Mouse (Mus musculus): ENCODE data around the gene Best2. TPM values are rescaled to one million over a fixed set of nuclear protein-coding genes. Genes with fewer than 3 reads are reported as not detected.

Best2 gene
- polyA plus RNA-seq, 1 experiment from 2014 or later: not detected

DNA sequence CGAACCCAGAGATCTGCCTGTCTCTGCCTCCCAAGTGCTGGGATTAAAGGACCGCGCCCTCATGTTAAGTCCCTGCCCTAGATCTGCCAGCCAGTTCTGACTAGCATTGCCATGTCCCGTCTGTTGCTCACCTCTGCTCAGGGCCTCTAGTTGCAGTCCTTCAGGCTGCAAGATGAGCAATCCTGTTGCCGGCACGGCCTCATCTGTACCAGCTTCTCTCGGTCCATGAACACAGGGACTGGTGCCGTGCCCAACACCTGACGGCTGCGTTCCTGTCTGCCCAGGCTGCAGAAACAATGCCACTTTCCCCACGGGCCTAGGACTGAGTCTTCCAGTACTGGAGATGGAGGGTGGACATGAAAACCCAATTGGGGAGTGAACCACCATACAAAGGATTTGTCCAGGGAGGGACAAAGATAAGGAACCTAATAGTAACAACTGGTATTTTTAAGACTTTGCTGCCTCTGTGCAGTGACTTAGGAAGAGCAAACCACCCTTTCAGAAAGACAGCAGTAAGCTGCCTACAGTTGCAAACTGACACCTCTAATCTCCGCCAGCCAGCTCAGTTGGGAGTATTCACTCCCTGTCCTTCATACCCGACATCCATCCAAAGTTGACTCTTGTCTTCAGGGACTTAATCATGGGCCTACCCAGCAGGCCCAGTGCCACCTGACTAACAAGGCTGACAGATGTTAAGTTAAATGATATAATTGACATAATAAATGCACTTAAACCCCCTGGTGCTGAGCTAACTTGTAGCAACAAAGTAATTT is 46.6 kb downstream of the Best2 start:
- H3K9me3 ChIP-seq: no peaks in the 10 kb centered on the region
- H3K4me3 ChIP-seq: peak overlapping the region; percentile 89; the same call in 1 of the 2 replicates
- H3K27ac ChIP-seq: no peak overlapping the region; the same call in 1 of the 2 replicates
- H3K36me3 ChIP-seq: peaks cover 33% of the 10 kb centered on the region
- H3K27me3 ChIP-seq (ENCODE audit: insufficient read depth, poor library complexity, severe bottlenecking): no peaks in the 10 kb centered on the region
- WGBS: 89% methylated on average over 13 of the region's 13 CpGs
- peaks cover 55% of the 10 kb centered on the region for H3K4me1 ChIP-seq (replicated peaks)
- DNase-seq (ENCODE audit: low spot score): no peak

DNA sequence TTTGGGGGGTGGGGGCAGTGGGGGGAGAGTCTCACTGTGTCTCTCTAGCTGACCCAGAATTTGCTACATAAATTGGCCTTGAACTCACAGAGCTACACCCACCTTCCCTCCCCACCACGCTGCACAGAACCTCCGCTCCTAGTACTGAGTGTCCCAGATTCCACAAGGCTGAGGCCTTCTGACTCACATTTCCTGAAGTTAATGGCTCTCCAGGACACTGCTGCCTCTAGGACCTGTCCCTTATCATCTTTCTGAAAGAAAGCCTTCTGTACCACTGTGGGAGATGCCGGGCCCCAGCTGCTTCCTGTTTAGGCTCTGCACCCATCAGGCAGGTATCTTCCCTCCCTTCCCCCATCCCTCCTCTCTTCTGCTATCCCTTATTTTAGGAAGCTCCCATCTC is 47.7 kb downstream of the Best2 start:
- Histone ChIP-seq H3K36me3 (peaks cover 33% of the 10 kb centered on the region), H3K4me1 (replicated peaks) (peaks cover 55% of the 10 kb centered on the region), H3K27ac (0 out of 2 replicates have a peak overlapping the region, but pooled peaks have one; percentile 89), H3K9me3 (no peaks in the 10 kb centered on the region), H3K4me3 (peak overlapping the region; percentile 80; the same call in 1 of the 2 replicates), H3K27me3 (ENCODE audit: insufficient read depth, poor library complexity, severe bottlenecking) (no peaks in the 10 kb centered on the region)
- WGBS: 52% methylated on average over 3 of the region's 3 CpGs
- DNase-seq (ENCODE audit: low spot score): no peak

DNA sequence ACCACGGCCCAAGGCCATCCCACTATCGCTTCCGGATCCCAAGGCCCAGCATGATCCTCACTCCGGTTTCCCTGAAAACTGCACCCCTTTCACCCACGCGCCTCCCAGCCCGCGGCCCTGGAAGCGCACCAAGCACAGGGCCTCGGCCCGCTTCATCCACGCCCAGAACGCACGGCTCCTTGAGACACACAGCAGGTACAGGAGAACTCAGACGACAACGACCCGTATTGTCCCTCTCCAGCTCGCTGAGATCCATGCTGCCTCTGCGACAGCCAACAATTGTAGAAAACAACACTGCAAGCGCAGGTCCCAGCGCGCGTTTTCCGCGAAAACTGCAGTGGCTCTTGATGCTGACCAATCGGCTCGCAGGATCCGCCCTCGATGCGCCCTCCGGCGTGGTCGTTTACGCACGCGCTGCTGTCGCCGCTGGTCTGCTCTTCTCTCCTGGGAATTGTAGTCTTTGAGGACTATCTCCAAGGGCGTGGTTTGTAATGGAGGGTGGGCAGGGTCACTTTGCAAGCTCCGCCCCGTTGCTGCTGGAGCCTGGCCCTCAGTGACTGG is 48.5 kb downstream of the Best2 start:
- Histone ChIP-seq H3K4me1 (replicated peaks) (peaks cover 47% of the 10 kb centered on the region), H3K36me3 (peaks cover 33% of the 10 kb centered on the region), H3K9me3 (no peaks in the 10 kb centered on the region), H3K27ac (peak overlapping the region; percentile 89), H3K4me3 (peak overlapping the region; percentile 80), H3K27me3 (ENCODE audit: insufficient read depth, poor library complexity, severe bottlenecking) (no peaks in the 10 kb centered on the region)
- WGBS: under 1% methylated on average over 41 of the region's 41 CpGs
- DNase-seq (ENCODE audit: low spot score): peak; percentile 95

DNA sequence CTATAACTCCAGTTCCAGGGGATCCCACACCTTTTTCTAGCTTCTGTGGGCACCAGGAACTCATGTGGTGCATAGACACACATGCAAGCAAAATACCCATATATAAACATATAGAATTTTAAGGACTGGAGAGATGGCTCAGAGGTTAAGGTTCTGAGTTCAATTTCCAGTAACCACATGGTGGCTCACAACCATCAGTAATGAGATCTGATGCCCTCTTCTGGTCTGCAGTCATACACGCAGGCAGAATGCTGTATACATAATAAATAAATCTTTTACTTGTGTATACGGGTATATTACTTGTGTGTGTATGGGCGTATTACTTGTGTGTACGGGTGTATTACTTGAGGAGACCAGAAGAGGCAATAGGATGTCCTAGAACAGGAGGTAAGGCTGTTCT is 50.4 kb downstream of the Best2 start:
- no peaks in the 10 kb centered on the region for H3K27me3 ChIP-seq (ENCODE audit: insufficient read depth, poor library complexity, severe bottlenecking)
- H3K36me3 ChIP-seq: peaks cover 46% of the 10 kb centered on the region
- no peak overlapping the region for H3K27ac ChIP-seq
- WGBS: 88% methylated on average over 4 of the region's 4 CpGs
- no peaks in the 10 kb centered on the region for H3K9me3 ChIP-seq
- peak overlapping the region; percentile 0; the same call in 1 of the 2 replicates for H3K4me3 ChIP-seq
- H3K4me1 ChIP-seq (replicated peaks): peaks cover 36% of the 10 kb centered on the region
- no peak for DNase-seq (ENCODE audit: low spot score)

DNA sequence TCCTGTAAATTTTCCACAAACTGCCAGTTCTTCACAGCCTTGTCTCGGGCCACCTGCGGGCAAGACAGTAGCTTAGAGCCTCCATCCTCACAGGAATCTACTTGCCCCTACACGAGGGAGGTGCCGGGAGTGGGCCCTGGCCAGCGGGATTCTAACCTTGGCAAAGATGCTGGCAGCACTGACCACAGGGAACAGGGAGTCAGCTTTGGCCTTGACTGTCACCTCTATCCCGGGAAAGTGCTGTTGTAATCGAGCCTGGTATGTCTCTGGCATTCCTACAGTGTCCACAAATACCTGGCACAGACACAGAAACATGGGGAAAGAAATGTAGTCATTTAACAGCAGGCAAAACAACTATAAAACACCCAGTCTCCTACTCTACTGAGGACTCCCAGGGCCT is 54.5 kb downstream of the Best2 start:
- no peak for DNase-seq (ENCODE audit: low spot score)
- WGBS: 89% methylated on average over 7 of the region's 7 CpGs
- Histone ChIP-seq H3K4me3 (no peak overlapping the region), H3K9me3 (no peaks in the 10 kb centered on the region), H3K36me3 (peaks cover 78% of the 10 kb centered on the region), H3K4me1 (replicated peaks) (peaks cover 1% of the 10 kb centered on the region), H3K27ac (no peak overlapping the region), H3K27me3 (ENCODE audit: insufficient read depth, poor library complexity, severe bottlenecking) (no peaks in the 10 kb centered on the region)

Other genes with a start within 250 kb of the Best2 start
- gene Nfix, start 214.2 kb downstream of the Best2 start, polyA plus RNA-seq (2016; fragmentation: Nextera tagmentation; extraction: Ambion mirVana): 0.07 and 0.29 TPM in 2 replicates
- gene Dand5, start 191.7 kb downstream of the Best2 start, polyA plus RNA-seq (2016; fragmentation: Nextera tagmentation; extraction: Ambion mirVana): 3.8 and 5.5 TPM in 2 replicates
- 43.7 and 45.8 TPM in 2 replicates for gene Gadd45gip1, start 183.0 kb downstream of the Best2 start, polyA plus RNA-seq (2016; fragmentation: Nextera tagmentation; extraction: Ambion mirVana)
- 115 TPM in 2 replicates for gene Rad23a, start 173.9 kb downstream of the Best2 start, polyA plus RNA-seq (2016; fragmentation: Nextera tagmentation; extraction: Ambion mirVana)
- 783 and 812 TPM in 2 replicates for gene Calr, start 167.6 kb downstream of the Best2 start, polyA plus RNA-seq (2016; fragmentation: Nextera tagmentation; extraction: Ambion mirVana)
- 129 and 134 TPM in 2 replicates for gene Farsa, start 157.5 kb downstream of the Best2 start, polyA plus RNA-seq (2016; fragmentation: Nextera tagmentation; extraction: Ambion mirVana)
- 61.5 and 67.1 TPM in 2 replicates for gene Syce2, start 142.4 kb downstream of the Best2 start, polyA plus RNA-seq (2016; fragmentation: Nextera tagmentation; extraction: Ambion mirVana)
- gene Gcdh, start 120.6 kb downstream of the Best2 start, polyA plus RNA-seq (2016; fragmentation: Nextera tagmentation; extraction: Ambion mirVana): 35.5 and 43.4 TPM in 2 replicates
- 18.2 and 21.5 TPM in 2 replicates for gene Klf1, start 112.6 kb downstream of the Best2 start, polyA plus RNA-seq (2016; fragmentation: Nextera tagmentation; extraction: Ambion mirVana)
- gene Dnase2a, start 106.0 kb downstream of the Best2 start, polyA plus RNA-seq (2016; fragmentation: Nextera tagmentation; extraction: Ambion mirVana): 5.8 and 6.6 TPM in 2 replicates
- gene Mast1, start 77.2 kb downstream of the Best2 start, polyA plus RNA-seq (2016; fragmentation: Nextera tagmentation; extraction: Ambion mirVana): 5.0 and 12.7 TPM in 2 replicates
- 0.55 and 0.88 TPM in 2 replicates for gene Rtbdn, start 67.5 kb downstream of the Best2 start, polyA plus RNA-seq (2016; fragmentation: Nextera tagmentation; extraction: Ambion mirVana)
- not detected in 2 replicates for gene Gm49661, start 45.1 kb downstream of the Best2 start, polyA plus RNA-seq (2016; fragmentation: Nextera tagmentation; extraction: Ambion mirVana)
- 1,241 and 1,456 TPM in 2 replicates for gene Prdx2, start 44.9 kb downstream of the Best2 start, polyA plus RNA-seq (2016; fragmentation: Nextera tagmentation; extraction: Ambion mirVana)
- gene Rnaseh2a, start 44.8 kb downstream of the Best2 start, polyA plus RNA-seq (2016; fragmentation: Nextera tagmentation; extraction: Ambion mirVana): 137 and 146 TPM in 2 replicates
- gene Junb, start 35.8 kb downstream of the Best2 start, polyA plus RNA-seq (2016; fragmentation: Nextera tagmentation; extraction: Ambion mirVana): 6.5 and 8.7 TPM in 2 replicates
- 14.5 and 16.8 TPM in 2 replicates for gene Hook2, start 23.9 kb downstream of the Best2 start, polyA plus RNA-seq (2016; fragmentation: Nextera tagmentation; extraction: Ambion mirVana)
- 162 and 176 TPM in 2 replicates for gene Asna1, start 10.8 kb upstream of the Best2 start, polyA plus RNA-seq (2016; fragmentation: Nextera tagmentation; extraction: Ambion mirVana)
- gene Trir, start 12.3 kb upstream of the Best2 start, polyA plus RNA-seq (2016; fragmentation: Nextera tagmentation; extraction: Ambion mirVana): 149 and 164 TPM in 2 replicates
- 27.4 and 28.4 TPM in 2 replicates for gene Tnpo2, start 22.4 kb upstream of the Best2 start, polyA plus RNA-seq (2016; fragmentation: Nextera tagmentation; extraction: Ambion mirVana)
- gene Fbxw9, start 45.5 kb upstream of the Best2 start, polyA plus RNA-seq (2016; fragmentation: Nextera tagmentation; extraction: Ambion mirVana): 28.0 and 33.4 TPM in 2 replicates
- gene Gm5741, start 53.5 kb upstream of the Best2 start, polyA plus RNA-seq (2016; fragmentation: Nextera tagmentation; extraction: Ambion mirVana): 0.86 and 1.0 TPM in 2 replicates
- gene Dhps, start 57.2 kb upstream of the Best2 start, polyA plus RNA-seq (2016; fragmentation: Nextera tagmentation; extraction: Ambion mirVana): 73.7 and 75.2 TPM in 2 replicates
- gene Wdr83os, start 66.2 kb upstream of the Best2 start, polyA plus RNA-seq (2016; fragmentation: Nextera tagmentation; extraction: Ambion mirVana): 134 and 136 TPM in 2 replicates
- gene Wdr83, start 66.8 kb upstream of the Best2 start, polyA plus RNA-seq (2016; fragmentation: Nextera tagmentation; extraction: Ambion mirVana): 63.4 TPM in 2 replicates
- 19.8 and 23.1 TPM in 2 replicates for gene Man2b1, start 68.7 kb upstream of the Best2 start, polyA plus RNA-seq (2016; fragmentation: Nextera tagmentation; extraction: Ambion mirVana)
- gene Zfp791, start 108.6 kb upstream of the Best2 start, polyA plus RNA-seq (2016; fragmentation: Nextera tagmentation; extraction: Ambion mirVana): 0.81 and 1.7 TPM in 2 replicates
- gene Cks1brt, start 137.4 kb upstream of the Best2 start, polyA plus RNA-seq (2016; fragmentation: Nextera tagmentation; extraction: Ambion mirVana): not detected in 2 replicates
- gene Olfr371, start 211.5 kb upstream of the Best2 start, polyA plus RNA-seq (2016; fragmentation: Nextera tagmentation; extraction: Ambion mirVana): not detected in 2 replicates